Mouse (Mus musculus) thymus, postnatal 4 days (tissue): ENCODE measurements around the gene Adra2b.

ENCODE experiments used
- DNase-seq: peaks from one replicate; pipeline ENCODE4 v3.0.0; 2021

The Adra2b gene

GRCm38 (mm10) chr2:127339262-127339661 lies 23.7 kb upstream of the Adra2b start:
- peak; percentile 25 for DNase-seq

GRCm38 (mm10) chr2:127341159-127341558 lies 21.8 kb upstream of the Adra2b start:
- DNase-seq, result peak; percentile 89

GRCm38 (mm10) chr2:127346334-127346733 lies 16.7 kb upstream of the Adra2b start:
- DNase-seq, result peak; percentile 56

- DNase-seq, result no peak
Measured at GRCm38 (mm10) chr2:127347147-127347985, 15.6 kb upstream of the Adra2b start.

GRCm38 (mm10) chr2:127353881-127354280 lies 9.1 kb upstream of the Adra2b start:
- no peak for DNase-seq

GRCm38 (mm10) chr2:127363282-127363652 lies 259 bp downstream of the Adra2b start:
- no peak for DNase-seq

GRCm38 (mm10) chr2:127363696-127364095 lies 688 bp downstream of the Adra2b start:
- DNase-seq, result no peak

GRCm38 (mm10) chr2:127364452-127364851 lies 1.4 kb downstream of the Adra2b start:
- DNase-seq, result no peak

GRCm38 (mm10) chr2:127367126-127367820 lies 4.3 kb downstream of the Adra2b start:
- DNase-seq, result no peak

GRCm38 (mm10) chr2:127369703-127370376 lies 6.8 kb downstream of the Adra2b start:
- DNase-seq, result no peak

GRCm38 (mm10) chr2:127370561-127371483 lies 7.8 kb downstream of the Adra2b start:
- no peak for DNase-seq

GRCm38 (mm10) chr2:127371484-127371861 lies 8.5 kb downstream of the Adra2b start:
- no peak for DNase-seq

GRCm38 (mm10) chr2:127372082-127372481 lies 9.1 kb downstream of the Adra2b start:
- no peak for DNase-seq

- DNase-seq, result no peak
Measured at GRCm38 (mm10) chr2:127374131-127374530, 11.1 kb downstream of the Adra2b start.

- DNase-seq, result no peak
Measured at GRCm38 (mm10) chr2:127375087-127375486, 12.1 kb downstream of the Adra2b start.

GRCm38 (mm10) chr2:127375759-127376341 lies 12.8 kb downstream of the Adra2b start:
- peak; percentile 73 for DNase-seq

- DNase-seq, result no peak
Measured at GRCm38 (mm10) chr2:127376423-127377051, 13.5 kb downstream of the Adra2b start.

- DNase-seq, result no peak
Measured at GRCm38 (mm10) chr2:127377942-127378610, 15.1 kb downstream of the Adra2b start.

GRCm38 (mm10) chr2:127378611-127378990 lies 15.6 kb downstream of the Adra2b start:
- no peak for DNase-seq

GRCm38 (mm10) chr2:127379250-127379649 lies 16.2 kb downstream of the Adra2b start:
- no peak for DNase-seq

- no peak for DNase-seq
Measured at GRCm38 (mm10) chr2:127383881-127384280, 20.9 kb downstream of the Adra2b start.
